Mouse (Mus musculus): Measurements from ENCODE around the gene Myom3.

Gene Myom3

GRCm38 (mm10) chr4:135814896-135815295, 55.4 kb downstream of the Myom3 start:
- no peak for DNase-seq (ENCODE audit: low spot score in 2 of 2)

- DNase-seq (ENCODE audit: low spot score in 2 of 2) = peak in 1 of 2 experiments; percentile 30
Measured at GRCm38 (mm10) chr4:135816905-135817622, 57.5 kb downstream of the Myom3 start.

DNA sequence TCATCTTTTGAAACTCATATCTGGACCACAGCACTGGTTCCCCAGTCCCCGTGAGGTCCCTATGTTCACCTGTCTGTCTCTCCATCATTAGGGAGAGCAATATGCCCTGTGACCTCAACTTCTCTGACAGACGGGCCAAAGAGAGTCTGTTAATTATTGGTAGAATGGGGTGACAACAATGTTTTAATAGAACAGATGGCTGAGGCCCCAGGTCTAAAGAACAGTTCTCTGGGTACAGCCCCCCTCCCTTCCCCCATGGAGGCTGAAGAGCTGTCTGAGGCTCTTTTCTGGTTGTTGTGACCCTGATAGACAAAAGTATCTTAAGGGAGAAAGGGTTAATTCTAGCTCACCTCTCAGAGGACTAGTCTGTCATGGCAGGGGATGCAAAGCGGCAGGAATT, 58.9 kb downstream of the Myom3 start:
- DNase-seq (ENCODE audit: low spot score in 2 of 2) = no peak

GRCm38 (mm10) chr4:135819826-135820526, 60.5 kb downstream of the Myom3 start:
- no peak for DNase-seq (ENCODE audit: low spot score in 2 of 2)

GRCm38 (mm10) chr4:135821772-135822171, 62.3 kb downstream of the Myom3 start:
- no peak for DNase-seq (ENCODE audit: low spot score in 2 of 2)

DNA sequence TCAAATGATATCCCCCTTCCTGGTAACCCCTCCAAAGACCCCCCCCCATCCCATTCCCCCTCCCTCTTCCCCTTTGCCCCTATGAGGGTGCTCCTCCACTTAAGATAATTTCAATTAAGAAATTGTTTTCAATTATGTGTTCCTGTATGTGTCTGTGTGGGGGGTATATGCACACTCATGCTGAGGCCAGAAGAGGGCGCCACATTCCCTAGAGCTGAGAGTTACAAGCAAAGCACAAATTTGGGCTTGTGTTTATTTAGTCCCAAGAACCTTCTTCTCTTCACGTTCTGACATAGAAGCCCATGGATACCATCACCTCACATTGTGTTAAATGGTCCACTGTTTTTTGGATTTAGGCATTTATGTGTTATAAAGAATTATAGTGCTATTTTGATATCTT, 63.8 kb downstream of the Myom3 start:
- DNase-seq (ENCODE audit: low spot score in 2 of 2) = no peak

GRCm38 (mm10) chr4:135824254-135824653, 64.7 kb downstream of the Myom3 start:
- DNase-seq (ENCODE audit: low spot score in 2 of 2) = no peak

- peak; percentile 66 for DNase-seq (ENCODE audit: low spot score in 2 of 2)
Measured at GRCm38 (mm10) chr4:135828491-135828890, 69.0 kb downstream of the Myom3 start.

DNA sequence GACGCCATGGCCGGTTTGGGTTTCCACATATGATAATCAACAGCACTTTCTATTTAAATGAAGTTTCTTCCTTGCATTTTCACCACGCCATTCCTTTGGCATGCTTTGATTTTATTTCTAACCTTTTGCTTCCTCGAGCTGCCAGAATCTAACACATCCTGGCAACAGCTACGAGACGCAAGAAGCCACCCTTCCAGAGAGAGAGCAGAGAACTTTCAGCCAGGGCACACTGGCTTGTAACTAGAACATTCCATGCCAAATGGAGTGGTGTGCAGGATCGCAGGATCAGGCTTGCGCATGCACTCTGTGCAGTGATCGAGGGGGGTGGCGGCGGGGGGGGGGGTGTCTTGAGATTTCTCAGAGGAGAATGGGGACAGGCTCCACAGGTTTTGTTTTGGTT, 72.6 kb downstream of the Myom3 start:
- DNase-seq (ENCODE audit: low spot score in 2 of 2) = no peak

DNA sequence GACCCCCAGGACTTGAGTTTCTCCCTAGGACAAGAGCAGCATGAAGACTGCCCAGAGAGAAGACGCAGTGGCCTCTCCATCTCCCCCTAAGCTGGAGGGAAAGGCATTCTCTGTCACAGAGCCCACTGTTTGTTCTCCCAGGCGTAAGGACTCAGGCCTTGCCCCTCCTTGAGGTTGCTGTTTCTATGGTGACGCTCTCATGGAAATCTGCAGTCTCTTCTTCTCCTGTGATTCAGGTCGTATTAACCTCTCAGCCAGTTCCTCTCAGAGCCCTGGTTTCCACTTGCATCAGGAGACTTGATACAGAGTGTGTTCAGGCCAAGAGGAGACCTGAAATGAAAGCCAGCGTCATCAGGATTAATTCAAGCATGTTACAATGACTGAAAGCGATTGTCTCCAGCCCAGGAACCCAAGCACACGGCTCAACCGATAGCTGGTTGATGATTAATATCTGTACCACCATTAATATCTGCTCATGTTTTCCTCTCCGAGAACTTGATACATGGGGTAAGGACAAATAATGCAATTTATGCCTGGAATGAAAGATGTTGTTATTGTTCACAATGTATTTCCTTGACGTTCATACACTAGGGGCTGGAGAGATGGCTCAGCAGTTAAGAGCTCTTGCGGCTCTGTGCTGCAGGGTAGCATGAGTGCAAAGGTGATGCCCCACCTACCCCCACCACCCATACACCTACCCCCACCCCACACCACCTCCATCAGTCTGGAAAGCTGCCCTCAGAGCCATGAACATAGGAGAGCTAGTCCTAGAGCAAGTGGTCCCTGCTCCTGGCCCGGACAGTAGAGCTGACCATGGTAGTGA, 74.0 kb downstream of the Myom3 start:
- DNase-seq (ENCODE audit: low spot score in 2 of 2) = no peak

- DNase-seq (ENCODE audit: low spot score in 2 of 2) = no peak
Measured at GRCm38 (mm10) chr4:135834124-135834717, 74.7 kb downstream of the Myom3 start.

DNA sequence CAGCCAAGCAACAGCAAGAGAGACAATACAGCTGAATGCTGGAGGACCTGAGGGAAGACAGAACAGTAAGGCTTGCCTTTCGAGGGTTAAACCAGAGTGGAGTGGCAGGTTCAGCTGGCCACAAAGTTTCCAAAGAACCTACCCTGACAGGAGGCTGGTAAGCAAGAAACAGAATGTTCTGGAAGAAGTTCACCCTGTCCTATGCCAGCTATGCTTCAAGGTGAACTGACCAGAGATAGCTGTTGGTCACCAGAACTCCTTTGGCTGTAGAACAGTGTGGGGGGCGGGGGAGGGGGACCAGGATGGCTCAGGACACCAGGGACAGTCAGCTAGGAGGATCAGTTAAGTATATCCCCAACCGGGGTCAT, 79.4 kb downstream of the Myom3 start:
- no peak for DNase-seq (ENCODE audit: low spot score in 2 of 2)

DNA sequence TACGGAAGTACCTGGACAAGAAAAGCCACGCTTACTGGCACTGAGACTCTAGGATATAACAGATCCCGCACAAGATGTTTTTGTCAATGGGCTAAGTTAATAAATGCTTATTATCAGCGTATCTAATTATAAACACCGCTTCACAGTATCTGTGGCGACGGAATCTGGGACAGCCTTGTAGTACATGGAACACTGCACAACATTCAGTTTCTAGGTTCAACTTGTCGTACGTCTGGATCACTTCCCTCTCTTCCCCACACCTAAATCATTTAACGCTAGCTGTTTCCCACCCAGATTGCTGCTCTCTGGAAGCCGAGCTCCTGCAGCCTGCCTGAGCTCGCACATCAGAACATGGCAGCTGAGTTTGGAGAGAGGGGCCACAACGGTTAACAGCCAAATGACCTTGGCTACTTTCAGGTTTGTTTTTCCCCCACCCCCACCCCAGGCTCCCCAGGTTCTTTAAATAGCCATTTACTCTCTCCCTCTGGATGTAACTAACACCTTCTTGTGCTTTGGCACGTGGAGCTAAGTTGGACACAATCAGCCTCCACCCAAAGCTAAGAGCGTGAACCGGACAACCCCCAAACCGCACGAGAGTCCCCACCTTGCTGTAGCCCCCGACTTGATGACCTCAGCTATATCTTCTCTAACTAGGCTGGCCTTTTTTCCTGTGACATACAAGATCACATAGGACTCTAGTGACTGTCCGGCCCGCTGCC, 79.9 kb downstream of the Myom3 start:
- no peak for DNase-seq (ENCODE audit: low spot score in 2 of 2)

DNA sequence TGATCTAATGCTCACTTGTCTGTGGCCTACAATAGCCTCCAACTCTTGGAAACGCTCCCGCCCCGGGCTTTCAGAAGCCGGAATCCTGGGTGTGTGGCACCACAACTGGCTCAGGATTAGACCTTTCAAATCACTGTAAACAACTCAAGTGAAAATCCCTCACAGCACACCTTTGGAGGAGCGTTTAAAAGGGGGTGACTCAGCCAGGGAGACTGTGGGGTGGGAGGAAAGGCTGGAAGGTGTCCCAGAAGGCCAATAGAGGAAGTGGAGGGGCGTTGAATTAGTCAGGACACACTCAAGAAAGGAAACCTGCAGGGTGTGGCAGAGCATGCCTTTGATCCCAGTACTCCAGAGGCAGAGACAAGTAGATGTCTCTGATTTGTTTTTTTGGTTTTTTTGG, 84.9 kb downstream of the Myom3 start:
- DNase-seq (ENCODE audit: low spot score in 2 of 2) = no peak

DNA sequence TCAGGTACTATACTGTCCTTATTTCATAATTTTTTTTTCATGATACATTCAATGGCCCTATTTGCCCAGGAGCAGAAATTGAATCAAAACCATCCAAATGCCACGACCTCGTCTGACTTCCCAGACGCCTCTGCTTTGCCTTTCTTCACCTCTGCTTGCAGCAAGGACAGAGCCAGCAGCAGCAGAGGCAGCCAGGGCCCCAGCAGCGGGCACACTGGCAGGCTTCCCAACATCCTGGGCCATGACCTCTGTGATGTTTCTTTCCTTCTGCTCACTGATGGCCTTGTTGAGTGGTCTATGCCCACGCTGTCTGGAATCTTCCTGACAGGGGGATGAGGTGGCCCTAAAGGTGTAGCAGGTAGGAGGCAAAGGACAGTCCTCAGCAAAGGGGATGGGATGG, 88.1 kb downstream of the Myom3 start:
- no peak for DNase-seq (ENCODE audit: low spot score in 2 of 2)

GRCm38 (mm10) chr4:135850411-135851095, 91.0 kb downstream of the Myom3 start:
- DNase-seq (ENCODE audit: low spot score in 2 of 2) = no peak

GRCm38 (mm10) chr4:135851942-135852341, 92.4 kb downstream of the Myom3 start:
- DNase-seq (ENCODE audit: low spot score in 2 of 2) = no peak

- DNase-seq (ENCODE audit: low spot score in 2 of 2) = no peak
Measured at GRCm38 (mm10) chr4:135853987-135854546, 94.6 kb downstream of the Myom3 start.

DNA sequence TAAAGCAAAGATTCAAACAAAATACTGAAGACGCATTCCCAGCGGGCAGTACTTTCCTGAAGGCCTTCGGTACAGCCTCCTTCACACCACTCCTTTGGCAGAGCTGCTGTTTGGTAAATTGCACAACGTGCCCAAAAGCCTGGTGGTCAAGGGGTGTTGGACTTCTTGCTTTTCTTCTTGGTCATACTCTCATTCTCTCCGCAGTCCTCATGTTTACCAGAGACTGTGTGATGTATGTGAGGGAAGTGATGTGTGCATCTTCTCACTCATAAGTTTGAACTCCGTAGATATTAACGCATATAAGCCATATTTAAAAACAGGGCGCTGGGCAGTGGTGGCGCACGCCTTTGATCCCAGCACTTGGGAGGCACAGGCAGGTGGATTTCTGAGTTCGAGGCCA, 95.1 kb downstream of the Myom3 start:
- no peak for DNase-seq (ENCODE audit: low spot score in 2 of 2)

DNA sequence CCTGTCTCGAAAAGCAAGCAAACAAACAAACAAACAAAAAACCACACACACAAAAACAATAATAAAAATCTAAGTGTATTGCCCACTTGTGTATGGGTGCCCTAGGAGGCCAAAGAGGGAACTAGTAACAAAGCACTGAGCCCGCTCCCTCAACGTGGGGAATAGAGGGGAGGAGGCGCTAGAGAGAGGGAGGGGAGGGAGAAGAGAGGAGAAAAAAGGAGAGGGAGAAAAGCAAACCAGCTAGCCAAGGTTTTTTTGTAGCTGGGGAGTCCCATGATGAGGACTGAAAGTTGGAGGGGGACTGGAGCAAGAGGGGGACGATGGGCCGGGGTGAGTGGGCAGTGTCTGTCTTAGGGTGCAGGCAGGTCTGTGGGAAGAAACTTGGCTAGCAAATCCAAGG, 95.6 kb downstream of the Myom3 start:
- DNase-seq (ENCODE audit: low spot score in 2 of 2) = no peak

Measured in frontal cortex, postnatal 25 days (tissue).